Mouse (Mus musculus) common myeloid progenitor, adult 5-6 weeks (primary cell): ENCODE measurements around the gene Gm5737. TPM values are rescaled to one million over a fixed set of nuclear protein-coding genes. Genes with fewer than 3 reads are reported as not detected.

ENCODE experiments used
- ATAC-seq: replicated peaks from 2 replicates; pipeline ENCODE4 v1.8.0; 2016; ENCODE audit warnings: low read depth, mild to moderate bottlenecking, moderate TSS enrichment, inconsistent platforms; ENCODE audit not compliant: poor library complexity, severe bottlenecking
- total RNA-seq: library from RNA; stranded (forward); fragments of 200-1000, 187-1606 nt; gene quantifications from 2 replicates; pipeline ENCODE4 v1.2.3, GENCODE M21; 2017

The Gm5737 gene
- total RNA-seq, 1 experiment from 2014 or later, result not detected

GRCm38 (mm10) chr7:120874021-120874420 lies 61.9 kb downstream of the Gm5737 start:
- ATAC-seq, result no peak

- ATAC-seq, result peak; percentile 88
Observed at GRCm38 (mm10) chr7:120874764-120875539, 62.8 kb downstream of the Gm5737 start.

GRCm38 (mm10) chr7:120875540-120876388 lies 63.6 kb downstream of the Gm5737 start:
- ATAC-seq, result no peak; the same call in 1 of the 2 replicates

- no peak for ATAC-seq
Observed at GRCm38 (mm10) chr7:120878271-120878670, 66.1 kb downstream of the Gm5737 start.

- peak; percentile 15 for ATAC-seq
Observed at GRCm38 (mm10) chr7:120879972-120880371, 67.8 kb downstream of the Gm5737 start.

GRCm38 (mm10) chr7:120880770-120881169 lies 68.6 kb downstream of the Gm5737 start:
- no peak for ATAC-seq

Other genes with a start within 250 kb of the Gm5737 start
- gene Uqcrc2, start 177.2 kb upstream of the Gm5737 start, total RNA-seq, result 142 and 147 TPM in 2 replicates
- 0.09 TPM in 1 of 2 replicates, not detected in the other for gene Pdzd9, start 142.0 kb upstream of the Gm5737 start, total RNA-seq
- gene Mosmo, start 134.7 kb upstream of the Gm5737 start, total RNA-seq, result 16.9 and 20.2 TPM in 2 replicates
- 0.15 TPM in 1 of 2 replicates, not detected in the other for gene Vwa3a, start 73.0 kb upstream of the Gm5737 start, total RNA-seq
- 73.9 and 95.6 TPM in 2 replicates for gene Eef2k, start 30.5 kb downstream of the Gm5737 start, total RNA-seq
- gene Polr3e, start 105.4 kb downstream of the Gm5737 start, total RNA-seq, result 26.9 and 30.3 TPM in 2 replicates
- 10.5 and 13.4 TPM in 2 replicates for gene Cdr2, start 169.9 kb downstream of the Gm5737 start, total RNA-seq
- gene Mfsd13b, start 170.1 kb downstream of the Gm5737 start, total RNA-seq, result not detected in 2 replicates
- 78.2 and 95.5 TPM in 2 replicates for gene Mettl9, start 222.1 kb downstream of the Gm5737 start, total RNA-seq